Mouse (Mus musculus) forebrain, embryonic 16.5 days (tissue): ENCODE data around the gene Zswim8. TPM values are rescaled to one million over a fixed set of nuclear protein-coding genes. Genes with fewer than 3 reads are reported as not detected.

Experiments used
- ATAC-seq: fragments of 200-750 bp; cut with Nextera tagmentation; 2 replicates; pipeline ENCODE4 v1.8.0; 2017; ENCODE audit warnings: mild to moderate bottlenecking, moderate library complexity
- H3K27ac ChIP-seq: fragments of 300-500 bp; sonication (generic); 2 replicates; pipeline ENCODE4 v1.5.1; 2014; ENCODE audit warnings: low read length, control low read depth
- H3K27me3 ChIP-seq: fragments of 300-500 bp; sonication (generic); replicated peaks from 2 replicates; pipeline ENCODE4 v1.6.1; 2014; ENCODE audit warnings: low read length; ENCODE audit not compliant: control insufficient read depth, insufficient read depth
- H3K36me3 ChIP-seq: fragments of 300-500 bp; sonication (generic); 2 replicates; pipeline ENCODE4 v1.6.1; 2014; ENCODE audit not compliant: control insufficient read depth, insufficient read depth
- H3K4me1 ChIP-seq: fragments of 300-500 bp; sonication (generic); replicated peaks from 2 replicates; pipeline ENCODE4 v1.6.1; 2014; ENCODE audit warnings: low read length; ENCODE audit not compliant: control insufficient read depth, insufficient read depth
- H3K4me2 ChIP-seq: fragments of 300-500 bp; sonication (generic); 2 replicates; pipeline ENCODE4 v1.6.1; 2014; ENCODE audit warnings: mild to moderate bottlenecking, low read length, control low read depth
- H3K4me3 ChIP-seq: fragments of 300-500 bp; sonication (generic); replicated peaks from 2 replicates; pipeline ENCODE4 v1.5.1; 2014; ENCODE audit warnings: mild to moderate bottlenecking, low read length, control low read depth
- H3K9ac ChIP-seq: fragments of 300-500 bp; sonication (generic); replicated peaks from 2 replicates; pipeline ENCODE4 v1.6.1; 2014; ENCODE audit warnings: low read depth, low read length, control low read depth
- H3K9me3 ChIP-seq: fragments of 300-500 bp; sonication (generic); 2 replicates; pipeline ENCODE4 v1.6.1; 2016; ENCODE audit warnings: low read length; ENCODE audit not compliant: control insufficient read depth
- WGBS: fragments of 180-500 bp; shearing (Covaris S2); extraction: QIAGEN DNeasy Blood & Tissue Kit; methylation state at CpG from one replicate; pipeline ENCODE4 v1.1.7; 2014; 5-methylcytosine and 5-hydroxymethylcytosine counted together
- polyA plus RNA-seq: library from polyadenylated mRNA; unstranded; fragments of >200 nt; fragmentation: Nextera tagmentation; extraction: Ambion mirVana; gene quantifications from 2 replicates; pipeline ENCODE4 v1.2.1, GENCODE M21; 2015

Gene Zswim8
- polyA plus RNA-seq, 1 experiment from 2014 or later: 55.9 TPM

GRCm38 (mm10) chr14:20689009-20689408, 18.3 kb upstream of the Zswim8 start:
- H3K4me3 ChIP-seq: no peak overlapping the region
- no peak for ATAC-seq
- H3K27ac ChIP-seq: no peak overlapping the region
- H3K4me2 ChIP-seq: no peak overlapping the region
- WGBS: 87% methylated on average over 2 of the region's 2 CpGs
- H3K9ac ChIP-seq: no peak overlapping the region
- no peaks in the 10 kb centered on the region for H3K9me3 ChIP-seq
- no peaks in the 10 kb centered on the region for H3K27me3 ChIP-seq
- H3K36me3 ChIP-seq: peaks cover 50% of the 10 kb centered on the region
- no peaks in the 10 kb centered on the region; the same call in 1 of the 2 replicates for H3K4me1 ChIP-seq

- WGBS: 94% methylated on average over 6 of the region's 6 CpGs
- no peak overlapping the region for H3K9ac ChIP-seq
Observed at GRCm38 (mm10) chr14:20691772-20692171, 15.6 kb upstream of the Zswim8 start.

GRCm38 (mm10) chr14:20693589-20694101, 13.7 kb upstream of the Zswim8 start:
- Histone ChIP-seq H3K4me3 (no peak overlapping the region), H3K4me2 (no peak overlapping the region), H3K9ac (no peak overlapping the region), H3K27me3 (no peaks in the 10 kb centered on the region), H3K36me3 (peaks cover 30% of the 10 kb centered on the region), H3K27ac (no peak overlapping the region), H3K9me3 (no peaks in the 10 kb centered on the region), H3K4me1 (peaks cover 36% of the 10 kb centered on the region)
- 94% methylated on average over 10 of the region's 10 CpGs for WGBS
- ATAC-seq: no peak

More at GRCm38 (mm10) chr14:20691772-20692171, 15.6 kb upstream of the Zswim8 start:
- Histone ChIP-seq H3K36me3 (peaks cover 40% of the 10 kb centered on the region), H3K4me2 (no peak overlapping the region), H3K4me1 (peaks cover 17% of the 10 kb centered on the region), H3K9me3 (no peaks in the 10 kb centered on the region), H3K27me3 (no peaks in the 10 kb centered on the region), H3K27ac (no peak overlapping the region), H3K4me3 (no peak overlapping the region)
- no peak for ATAC-seq

GRCm38 (mm10) chr14:20694185-20694883, 13.0 kb upstream of the Zswim8 start:
- peak overlapping the region; percentile 95 for H3K9ac ChIP-seq
- H3K27me3 ChIP-seq: no peaks in the 10 kb centered on the region
- no peak; the same call in 1 of the 2 replicates for ATAC-seq
- H3K9me3 ChIP-seq: no peaks in the 10 kb centered on the region
- WGBS: 51% methylated on average over 13 of the region's 13 CpGs
- H3K4me1 ChIP-seq: peaks cover 41% of the 10 kb centered on the region
- H3K4me2 ChIP-seq: peak overlapping the region; percentile 81
- peak overlapping the region; percentile 98 for H3K27ac ChIP-seq
- peaks cover 25% of the 10 kb centered on the region for H3K36me3 ChIP-seq
- H3K4me3 ChIP-seq: peak overlapping the region; percentile 97

- H3K27ac ChIP-seq: peak within 1 kb of the TSS; percentile 98
- peak; percentile 91 for ATAC-seq
- peak within 1 kb of the TSS; percentile 95 for H3K9ac ChIP-seq
- under 1% methylated on average over 106 of the region's 111 CpGs for WGBS
- peak within 1 kb of the TSS; percentile 81 for H3K4me2 ChIP-seq
- H3K9me3 ChIP-seq: no peaks in the 10 kb centered on the region
- H3K36me3 ChIP-seq: peaks cover 20% of the 10 kb centered on the region
- H3K4me1 ChIP-seq: peaks cover 48% of the 10 kb centered on the region
- no peaks in the 10 kb centered on the region for H3K27me3 ChIP-seq
- peak within 1 kb of the TSS; percentile 97 for H3K4me3 ChIP-seq
Observed at GRCm38 (mm10) chr14:20694884-20695760, 12.2 kb upstream of the Zswim8 start, which contains the start of gene Fut11. Gene Fut11 (plus strand): TSS chr14:20694968.

- Histone ChIP-seq H3K27me3 (no peaks in the 10 kb centered on the region), H3K9me3 (no peaks in the 10 kb centered on the region), H3K9ac (peak overlapping the region; percentile 95), H3K36me3 (peaks cover 20% of the 10 kb centered on the region), H3K27ac (peak overlapping the region; percentile 98), H3K4me2 (peak overlapping the region; percentile 81), H3K4me3 (peak overlapping the region; percentile 97), H3K4me1 (peaks cover 52% of the 10 kb centered on the region)
- 14% methylated on average over 27 of the region's 27 CpGs for WGBS
- ATAC-seq: 0 out of 2 replicates have a peak, but pooled peaks have one; percentile 0
Observed at GRCm38 (mm10) chr14:20695761-20696520, 11.4 kb upstream of the Zswim8 start.

- Histone ChIP-seq H3K9ac (peak overlapping the region; percentile 22), H3K4me2 (peak overlapping the region; percentile 81), H3K4me3 (peak overlapping the region; percentile 97), H3K9me3 (no peaks in the 10 kb centered on the region), H3K27me3 (no peaks in the 10 kb centered on the region), H3K27ac (no peak overlapping the region), H3K36me3 (peaks cover 12% of the 10 kb centered on the region), H3K4me1 (peaks cover 62% of the 10 kb centered on the region)
- WGBS: 12% methylated on average over 1 of the region's 1 CpGs
- ATAC-seq: no peak; the same call in 1 of the 2 replicates
Observed at GRCm38 (mm10) chr14:20696986-20697385, 10.4 kb upstream of the Zswim8 start.

- WGBS: 84% methylated on average over 2 of the region's 2 CpGs
- peaks cover 4% of the 10 kb centered on the region for H3K36me3 ChIP-seq
- H3K4me3 ChIP-seq: no peak overlapping the region
- peak overlapping the region; percentile 81; the same call in 1 of the 2 replicates for H3K4me2 ChIP-seq
- ATAC-seq: no peak
- no peaks in the 10 kb centered on the region for H3K9me3 ChIP-seq
- peaks cover 66% of the 10 kb centered on the region for H3K4me1 ChIP-seq
- no peak overlapping the region for H3K27ac ChIP-seq
- H3K9ac ChIP-seq: no peak overlapping the region; the same call in 1 of the 2 replicates
- H3K27me3 ChIP-seq: no peaks in the 10 kb centered on the region
Observed at GRCm38 (mm10) chr14:20698515-20698914, 8.8 kb upstream of the Zswim8 start.
